Mouse (Mus musculus) urinary bladder, postnatal 25 days (tissue): ENCODE results near the gene Actn4.

Experiments
- DNase-seq: peaks from one replicate; pipeline ENCODE4 v3.0.0; 2022; ENCODE audit warnings: low spot score

The Actn4 gene

DNA sequence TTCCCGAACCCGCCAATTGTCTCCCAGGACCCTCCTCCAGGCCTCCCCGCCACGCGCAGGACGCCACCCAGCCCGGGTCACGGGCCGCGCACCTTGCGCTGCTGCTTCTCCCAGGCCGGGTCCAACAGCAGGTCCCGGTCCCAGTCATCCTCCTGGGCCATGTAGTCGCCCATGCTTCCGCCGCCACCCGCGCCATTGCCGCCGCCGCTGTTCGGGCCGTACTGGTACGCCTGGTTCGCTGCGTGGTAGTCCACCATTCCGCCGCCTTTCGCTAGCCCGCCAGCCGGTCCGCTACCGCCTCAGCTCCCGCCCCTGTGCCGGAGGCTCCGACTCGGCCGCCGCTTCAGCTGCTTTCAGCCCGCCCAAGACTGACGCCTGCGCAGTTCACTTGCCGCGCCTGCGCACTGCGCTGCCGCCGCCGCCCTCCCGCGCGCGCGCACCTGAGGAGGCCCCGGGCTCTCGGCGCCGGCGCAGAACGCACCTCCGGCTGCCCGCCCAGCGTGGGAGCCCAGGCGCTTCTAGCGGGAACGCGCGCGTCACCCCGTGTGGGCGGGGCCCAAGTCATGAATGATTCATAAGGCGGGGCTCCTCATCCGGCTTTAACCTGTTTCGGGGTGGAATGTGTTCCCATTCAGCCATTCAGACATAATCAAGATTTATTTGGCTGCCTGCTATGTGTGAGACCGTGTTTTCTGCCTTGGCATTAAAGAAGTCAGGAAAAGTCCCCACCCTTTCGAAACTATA is at the start of gene Actn4:
TSS of gene Actn4 (minus strand) at position 414 of the 744 bp plus-strand sequence.
- peak; percentile 99 for DNase-seq

DNA sequence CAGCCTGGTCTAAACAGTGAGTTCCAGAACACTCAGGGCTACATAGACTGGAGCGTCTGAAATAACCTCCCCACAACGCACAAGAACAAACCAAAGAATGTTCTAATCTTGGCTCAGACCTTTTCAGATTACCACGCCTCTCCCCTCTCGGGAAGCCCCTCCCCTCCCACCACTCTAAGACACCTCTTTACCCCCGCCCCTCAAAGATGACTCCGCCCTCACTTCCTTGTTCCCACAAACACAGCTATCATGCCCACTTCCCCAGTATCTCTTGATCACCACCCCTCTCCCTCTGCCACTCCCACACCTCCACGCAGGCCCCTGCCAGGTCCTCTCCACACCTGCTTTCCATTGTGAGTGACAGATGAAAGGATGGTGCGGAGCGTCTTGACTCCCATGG is 46.6 kb upstream of the Actn4 start:
- DNase-seq: no peak

DNA sequence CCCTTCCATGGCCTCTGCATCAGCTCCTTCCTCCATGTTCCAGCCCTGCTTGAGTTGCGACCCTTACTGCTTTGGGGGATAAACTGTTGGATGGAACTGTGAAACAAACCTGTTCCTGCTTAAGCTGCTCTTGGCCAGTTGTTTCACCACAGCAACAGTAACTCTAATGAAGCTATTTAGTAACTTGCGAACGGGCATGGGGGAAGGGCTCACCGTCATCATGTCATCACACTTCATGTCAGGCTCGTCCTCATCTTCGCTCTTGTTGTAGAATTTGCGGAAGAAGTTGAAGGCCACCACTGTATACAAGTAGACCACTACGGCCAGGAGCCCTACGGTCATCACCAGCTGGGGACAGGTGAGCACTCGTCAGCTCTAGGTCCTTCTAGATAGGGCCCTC is 46.0 kb upstream of the Actn4 start:
- no peak for DNase-seq

DNA sequence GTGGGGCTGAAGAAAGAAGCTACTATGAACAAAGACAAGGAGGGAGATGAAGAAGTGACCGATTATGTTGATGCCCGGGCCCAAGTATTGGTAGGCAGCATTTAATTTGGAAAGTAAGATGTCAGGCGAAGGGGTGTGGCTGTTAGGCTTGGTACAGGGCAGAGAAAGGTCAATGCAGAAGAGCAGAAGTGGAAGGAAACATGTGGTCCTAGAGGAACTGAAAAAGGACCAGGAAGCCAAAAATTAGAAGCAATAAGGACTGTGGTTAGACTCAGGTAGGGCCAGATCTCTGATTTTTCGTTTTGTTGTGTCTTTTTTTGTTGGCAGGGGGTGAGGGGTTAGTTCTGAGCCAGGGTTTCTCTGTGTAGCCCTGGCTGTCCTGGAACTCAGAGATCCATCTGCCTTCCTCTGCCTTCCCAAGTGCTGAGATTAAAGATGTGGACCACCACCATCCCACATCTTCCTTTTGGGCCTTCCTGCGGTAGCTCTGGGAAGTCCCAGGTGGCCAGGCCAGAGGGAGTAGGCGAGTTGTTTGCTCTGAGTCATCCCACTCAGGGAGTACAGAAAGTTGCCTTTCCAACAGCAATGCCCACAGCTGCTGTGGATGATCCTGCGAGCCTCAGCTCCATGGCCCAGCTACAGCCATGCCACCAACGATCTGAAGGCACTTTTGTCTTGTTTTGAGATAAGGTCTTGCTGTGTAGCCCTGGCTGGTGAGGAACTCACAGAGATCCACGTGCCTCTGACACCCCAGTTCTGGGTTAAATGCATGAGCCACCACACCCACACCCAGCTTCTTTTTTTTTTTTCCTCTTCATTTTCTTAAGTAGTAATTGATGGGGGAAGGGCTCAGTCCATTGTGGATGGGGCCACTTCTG is 45.3 kb upstream of the Actn4 start:
- no peak for DNase-seq

DNA sequence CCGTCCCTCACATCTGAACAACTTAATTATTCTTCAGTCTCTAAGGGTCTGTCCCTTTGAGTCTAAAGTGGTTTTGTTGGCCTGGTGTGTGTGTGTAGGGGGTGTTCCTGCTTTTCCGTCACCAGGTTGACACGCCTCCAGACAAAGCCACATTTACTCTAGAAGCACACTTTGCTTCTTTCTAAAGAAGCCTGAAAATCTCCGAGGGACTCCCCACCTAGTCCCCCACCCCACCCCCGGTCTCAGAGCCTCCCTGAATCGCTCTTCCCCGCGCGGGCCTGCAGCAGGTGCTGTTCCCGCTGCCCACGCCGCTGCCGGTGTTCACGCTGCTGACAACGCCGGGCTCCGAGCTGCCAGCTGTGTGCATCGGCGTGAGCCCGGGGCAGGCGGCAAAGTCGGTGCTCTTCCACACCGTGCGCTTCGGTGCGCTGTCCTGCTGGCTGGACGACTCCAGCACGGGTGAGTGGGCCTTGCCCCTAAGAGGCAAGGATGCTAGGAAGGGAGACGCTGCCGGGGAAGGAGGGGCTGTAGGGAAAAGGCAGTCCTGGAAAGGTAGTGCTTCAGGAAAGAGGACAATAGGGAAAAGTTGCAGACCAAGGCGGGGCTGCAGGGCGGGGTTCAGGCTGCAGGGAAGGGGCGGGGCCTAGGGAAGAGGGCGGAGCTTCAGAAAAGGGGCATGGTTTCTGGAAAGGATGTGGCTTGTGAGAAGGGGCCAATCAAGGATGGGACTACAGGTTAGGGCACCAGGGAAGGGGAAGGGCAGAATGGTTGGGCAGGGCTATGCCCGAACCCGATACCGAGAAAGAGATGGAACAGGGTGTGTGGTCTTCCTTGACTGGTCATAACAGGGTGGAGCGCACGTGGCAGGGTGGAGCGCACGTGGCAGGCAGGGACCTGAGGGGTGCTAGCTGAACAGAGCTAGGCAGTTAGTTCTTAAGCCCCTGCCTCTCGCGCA is 38.8 kb upstream of the Actn4 start:
- peak; percentile 59 for DNase-seq

DNA sequence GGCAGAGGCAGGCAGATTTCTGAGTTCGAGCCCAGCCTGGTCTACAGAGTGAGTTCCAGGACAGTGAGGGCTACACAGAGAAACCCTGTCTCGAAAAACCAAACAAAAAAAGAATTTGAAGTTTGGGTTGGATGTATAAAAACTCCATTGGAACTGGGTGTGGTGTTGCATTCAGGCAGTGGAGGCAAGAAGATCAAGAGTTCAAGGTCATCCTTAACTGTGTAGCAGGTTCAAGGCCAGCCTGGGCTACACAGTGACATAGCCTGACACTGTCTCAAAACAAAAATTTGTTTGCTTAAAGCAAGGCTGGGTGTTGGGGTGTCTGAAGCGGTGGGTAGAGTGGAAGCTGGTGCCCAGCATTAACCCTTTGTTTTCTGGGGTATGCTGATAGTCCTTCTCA is 31.3 kb upstream of the Actn4 start:
- DNase-seq: no peak

DNA sequence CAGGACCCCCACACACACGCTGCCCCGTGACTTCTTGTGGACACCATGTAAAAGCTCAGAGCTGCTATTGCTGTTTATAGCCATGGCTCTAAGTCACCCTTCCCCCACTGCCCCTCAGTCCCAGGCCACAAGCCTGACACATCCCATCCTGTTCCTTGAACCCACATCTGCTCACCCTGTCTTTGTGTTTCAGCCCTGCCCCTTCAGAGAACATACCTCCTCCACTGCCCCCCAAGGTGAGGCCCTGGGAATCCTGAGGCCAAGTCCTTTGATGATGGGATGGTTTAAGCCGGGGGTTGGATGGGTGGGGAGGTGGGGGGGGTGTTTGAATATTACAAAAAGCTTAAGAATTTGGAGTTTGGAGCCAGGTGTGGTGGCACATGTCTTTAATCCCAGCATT is 30.9 kb upstream of the Actn4 start:
- DNase-seq: no peak

DNA sequence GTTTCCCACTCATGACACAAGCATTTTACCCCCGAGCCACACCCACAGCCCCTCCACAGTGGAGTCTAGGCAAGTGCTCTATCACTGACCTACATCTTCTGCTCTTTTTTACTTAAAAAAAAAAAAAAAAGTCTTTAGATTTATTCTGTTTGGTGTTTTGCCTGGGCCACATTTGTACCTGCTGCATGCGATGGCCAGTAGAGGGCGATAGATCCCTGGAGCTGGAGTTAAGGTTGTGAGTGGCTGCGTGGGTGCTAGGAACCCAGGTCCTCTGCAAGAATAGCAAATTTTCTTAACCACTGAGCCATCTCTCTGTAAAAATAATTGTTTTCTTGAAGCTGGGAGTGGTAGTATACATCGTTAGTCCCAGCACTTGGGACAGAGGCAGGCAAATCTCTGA is 29.5 kb upstream of the Actn4 start:
- no peak for DNase-seq

DNA sequence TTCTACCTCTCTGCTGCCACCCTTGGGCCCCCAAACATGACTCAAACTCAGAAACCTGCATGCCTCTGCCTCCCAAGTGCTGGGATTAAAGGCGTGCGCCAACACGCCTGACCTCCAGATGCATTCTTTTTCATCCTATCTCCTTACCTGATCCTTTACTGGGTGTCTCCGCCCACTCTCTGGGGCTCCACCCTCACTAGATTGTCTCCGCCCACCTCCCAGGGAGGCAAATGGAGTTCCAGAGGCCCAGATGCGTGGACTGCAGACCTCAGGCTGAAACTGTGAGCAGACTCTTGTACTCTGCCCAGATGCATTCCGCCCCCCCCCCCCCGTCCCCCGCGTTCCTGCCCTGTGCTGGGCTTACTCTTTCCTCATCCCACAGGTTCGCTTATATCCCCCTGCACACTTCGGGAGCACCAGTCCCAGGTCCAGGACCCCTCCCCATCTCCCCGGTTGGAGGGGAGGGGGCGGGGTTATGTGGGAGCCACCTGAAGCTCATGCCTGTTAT is 28.7 kb upstream of the Actn4 start:
- DNase-seq: no peak

DNA sequence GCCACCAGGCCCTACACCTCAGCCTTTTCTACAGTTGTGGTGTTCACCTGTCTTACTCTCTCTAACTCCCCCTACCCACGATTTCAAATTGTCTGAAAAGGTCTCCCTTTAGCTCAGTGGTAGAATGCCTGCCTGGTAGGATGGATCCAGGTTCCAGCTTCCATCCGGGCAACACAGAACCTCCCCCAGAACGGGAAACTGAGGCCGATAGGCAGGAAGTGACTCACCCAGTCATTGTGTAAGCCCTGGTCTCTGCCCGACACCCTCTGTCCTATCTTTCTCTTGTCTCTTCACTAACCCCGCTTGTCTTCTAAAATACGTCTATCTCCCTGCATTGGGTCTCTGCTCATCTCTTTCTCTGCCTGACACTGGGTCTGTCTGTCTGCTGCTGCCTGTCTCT is 23.1 kb upstream of the Actn4 start:
- no peak for DNase-seq

DNA sequence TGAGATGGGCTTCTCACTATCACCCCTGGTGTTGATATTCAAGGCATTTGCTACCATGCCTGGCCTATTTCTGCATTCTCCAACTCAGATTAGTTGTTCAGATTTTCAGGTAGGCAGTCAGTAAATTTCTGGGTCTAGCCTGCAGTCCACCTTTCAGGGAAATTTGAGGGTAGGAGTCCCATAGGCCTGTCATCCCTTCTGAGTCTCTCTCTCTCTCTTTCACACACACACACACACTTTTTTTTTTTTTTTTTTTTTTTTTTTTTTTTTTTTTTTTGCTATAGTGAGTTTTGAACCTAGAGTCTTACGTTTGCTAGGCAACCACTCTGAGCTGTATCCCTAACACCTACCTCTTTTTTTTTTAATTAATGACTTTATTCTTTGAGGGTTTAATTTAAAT is 22.3 kb upstream of the Actn4 start:
- DNase-seq: no peak

DNA sequence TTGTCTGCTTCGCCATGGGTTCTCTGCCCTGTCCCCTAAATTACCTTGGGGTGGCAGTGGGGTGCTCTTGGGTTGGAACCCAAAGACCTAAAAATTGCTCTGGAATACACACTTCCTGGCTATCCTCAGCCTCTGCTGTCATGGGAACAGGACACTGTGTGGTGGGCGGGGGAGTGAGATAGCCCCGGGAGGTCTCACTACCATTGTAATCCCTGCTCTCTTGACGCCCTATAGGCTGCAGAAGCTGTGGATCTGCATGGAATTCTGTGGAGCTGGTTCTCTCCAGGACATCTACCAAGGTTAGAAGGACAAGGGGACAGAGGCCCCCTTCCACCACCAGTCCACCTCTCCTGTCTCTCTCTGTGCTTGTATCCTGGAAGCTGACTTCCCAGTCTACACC is 21.7 kb upstream of the Actn4 start:
- DNase-seq: no peak

DNA sequence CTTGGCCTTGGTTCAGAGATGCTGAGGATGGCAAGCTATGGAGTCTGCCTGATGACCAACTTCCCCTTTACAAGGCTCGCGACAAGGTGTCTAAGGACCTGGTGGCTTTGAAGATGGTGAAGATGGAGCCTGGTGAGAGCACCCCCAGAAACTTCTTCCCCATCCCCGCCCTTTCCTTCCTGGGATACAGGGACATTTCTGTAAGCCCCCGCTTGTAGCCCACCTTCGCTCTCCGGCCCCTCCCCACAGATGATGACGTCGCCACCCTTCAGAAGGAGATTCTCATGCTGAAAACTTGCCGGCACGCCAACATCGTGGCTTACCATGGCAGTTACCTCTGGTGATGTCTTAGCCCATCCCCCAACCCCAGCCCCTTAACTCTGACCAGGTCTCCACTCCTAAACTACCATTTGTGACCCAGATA is 21.0 kb upstream of the Actn4 start:
- DNase-seq: no peak

DNA sequence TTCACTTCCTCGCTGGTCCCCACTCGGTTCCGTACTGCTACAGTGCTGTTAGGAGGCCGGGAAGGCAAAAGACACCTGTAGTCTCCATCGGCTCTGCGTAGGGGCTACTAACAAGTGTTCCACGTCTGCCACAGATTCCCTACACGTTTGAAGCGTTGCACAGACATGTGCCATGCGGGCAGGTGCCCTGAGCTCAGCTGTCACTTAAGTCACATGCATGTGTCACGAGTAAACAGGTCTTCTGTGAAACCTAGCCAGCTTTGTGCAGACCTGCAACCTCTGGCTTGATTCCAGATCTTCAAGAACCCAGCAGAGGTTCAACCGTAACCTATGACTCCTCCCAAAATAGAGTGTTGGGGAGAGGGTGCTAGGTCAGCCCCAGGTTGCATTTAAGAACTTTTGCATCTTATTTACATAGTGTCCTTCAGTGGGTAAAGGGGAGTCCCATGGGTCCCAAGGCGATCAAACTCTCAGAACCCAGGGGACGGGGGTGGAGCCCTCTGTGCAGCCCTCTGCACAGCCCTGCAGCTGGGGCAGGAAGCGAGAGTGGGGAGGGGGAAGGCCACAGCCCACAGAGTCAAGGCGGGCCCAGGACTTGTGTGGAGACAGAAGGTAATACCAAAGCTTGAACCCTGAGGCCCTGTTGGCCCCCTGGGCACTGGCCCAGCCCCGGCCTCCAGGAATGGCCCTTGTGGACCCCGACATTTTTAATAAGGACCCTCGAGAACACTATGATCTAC is 20.3 kb upstream of the Actn4 start:
- no peak for DNase-seq

DNA sequence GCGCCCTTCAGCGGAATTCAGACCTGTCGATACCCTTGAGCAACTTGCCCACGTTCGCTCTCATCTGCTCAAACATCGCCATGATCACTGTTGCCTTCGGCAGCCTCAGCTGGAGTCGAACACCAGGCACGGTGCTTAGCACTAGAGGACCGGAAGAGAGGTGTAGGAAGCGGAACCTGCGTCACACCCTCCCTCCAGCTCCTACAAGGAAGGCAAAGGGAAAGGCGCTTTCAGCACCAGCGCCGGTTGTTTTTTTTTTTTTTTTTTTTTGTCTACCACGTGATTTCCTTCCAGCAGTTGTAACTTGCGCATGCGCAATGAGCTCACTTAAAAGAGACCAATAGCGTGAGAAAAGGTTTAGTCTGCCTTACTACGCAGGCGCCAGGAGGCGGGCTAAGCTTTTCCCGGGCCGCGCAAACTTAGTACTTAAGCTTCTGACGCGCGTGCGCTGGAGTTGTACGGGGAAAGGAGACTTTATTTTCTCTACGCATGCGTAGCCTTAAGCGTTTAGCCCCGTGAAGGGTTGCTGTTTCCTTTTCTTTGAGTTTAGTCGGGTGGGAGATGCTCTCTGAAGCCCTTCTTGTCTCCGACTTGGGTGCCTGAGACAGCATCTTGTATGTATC is 19.6 kb upstream of the Actn4 start, which contains the start of the genes Eif3k and Map4k1:
TSS of gene Eif3k (minus strand) at position 214 of the 623 bp plus-strand sequence.
TSS of gene Map4k1 (plus strand) at position 400 of the 623 bp plus-strand sequence.
- DNase-seq: peak; percentile 90

DNA sequence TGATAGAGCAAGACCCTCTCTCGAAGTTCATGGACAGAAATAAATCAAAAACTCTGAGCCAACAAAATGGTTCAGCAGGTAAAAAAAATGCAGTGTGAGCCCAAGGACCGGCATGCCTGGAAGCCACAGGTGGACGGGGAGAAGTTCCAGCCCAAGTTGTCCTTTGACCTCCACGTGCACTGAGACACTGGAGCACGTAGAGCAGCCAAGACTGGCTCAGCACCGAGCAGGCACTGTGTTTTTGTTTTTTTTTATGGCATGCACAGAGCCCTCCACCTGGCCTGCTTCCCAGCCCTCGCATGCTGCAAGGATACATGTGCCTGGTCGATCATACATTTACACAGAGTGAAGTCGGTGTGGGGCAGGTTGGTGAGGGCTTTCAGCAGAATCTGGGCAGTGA is 15.4 kb upstream of the Actn4 start:
- no peak for DNase-seq

DNA sequence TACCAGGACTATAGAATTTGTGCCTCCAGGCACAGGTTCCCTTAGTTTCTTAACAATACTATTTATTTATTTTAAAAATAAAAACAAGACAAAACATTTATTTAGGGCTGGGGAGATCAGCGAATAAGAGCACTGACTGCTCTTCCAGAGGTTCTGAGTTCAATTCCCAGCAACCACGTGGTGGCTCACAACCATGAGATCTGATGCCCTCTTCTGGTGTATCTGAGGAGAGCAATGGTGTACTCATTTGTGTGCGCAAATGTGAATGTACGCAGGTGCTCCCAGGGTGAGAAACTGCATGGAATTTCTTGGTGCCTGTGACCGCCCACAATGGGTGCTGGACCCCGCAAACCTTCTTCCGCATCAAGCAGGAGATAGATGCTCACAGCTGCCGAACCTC is 10.9 kb upstream of the Actn4 start:
- DNase-seq: no peak

DNA sequence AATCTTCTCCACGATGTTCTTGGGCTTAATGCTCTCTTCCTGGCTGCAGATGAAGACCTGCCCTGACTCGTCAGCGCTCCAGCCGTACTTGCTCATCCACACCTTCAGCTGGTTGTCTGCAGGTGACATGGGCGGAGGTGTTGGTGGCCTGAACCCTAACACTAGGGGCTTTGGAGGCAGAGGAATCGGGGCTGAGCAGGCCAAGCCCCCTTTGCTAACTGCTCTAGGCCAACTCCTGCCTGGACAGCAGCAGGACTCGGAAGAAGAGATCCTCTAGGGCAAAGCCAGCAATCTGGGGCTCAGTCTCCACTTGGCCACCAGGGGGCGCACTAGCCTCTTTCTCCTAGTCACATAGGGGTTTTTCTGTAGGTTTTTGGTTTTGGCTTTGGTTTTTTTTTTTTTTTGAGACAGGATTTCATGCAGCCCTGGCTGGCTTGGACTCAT is 10.4 kb upstream of the Actn4 start:
- peak; percentile 84 for DNase-seq

DNA sequence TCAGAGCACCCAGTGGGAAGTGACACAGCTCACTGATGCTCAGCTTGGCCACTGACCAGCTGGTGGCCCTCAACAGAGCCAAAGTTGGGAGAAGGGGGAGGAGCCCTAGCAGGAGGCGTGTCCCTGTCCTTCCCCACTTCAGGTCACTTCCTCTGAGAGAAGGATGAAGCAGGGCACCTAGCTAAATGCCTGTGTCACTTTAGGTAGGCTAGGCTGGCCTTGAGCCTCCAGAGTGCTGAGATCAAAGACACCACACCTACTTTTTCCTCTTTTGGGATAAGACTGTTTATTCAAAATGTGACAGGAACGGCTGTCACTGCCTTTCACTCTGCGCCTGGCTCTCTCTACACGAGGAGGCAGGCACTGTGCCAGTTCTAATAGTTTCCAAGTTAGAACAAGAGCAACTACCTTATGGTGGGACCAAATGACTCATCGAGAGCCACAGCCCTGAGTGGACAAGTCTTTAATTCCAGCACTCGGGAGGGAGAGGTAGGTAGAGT is 9.7 kb upstream of the Actn4 start:
- peak; percentile 52 for DNase-seq

DNA sequence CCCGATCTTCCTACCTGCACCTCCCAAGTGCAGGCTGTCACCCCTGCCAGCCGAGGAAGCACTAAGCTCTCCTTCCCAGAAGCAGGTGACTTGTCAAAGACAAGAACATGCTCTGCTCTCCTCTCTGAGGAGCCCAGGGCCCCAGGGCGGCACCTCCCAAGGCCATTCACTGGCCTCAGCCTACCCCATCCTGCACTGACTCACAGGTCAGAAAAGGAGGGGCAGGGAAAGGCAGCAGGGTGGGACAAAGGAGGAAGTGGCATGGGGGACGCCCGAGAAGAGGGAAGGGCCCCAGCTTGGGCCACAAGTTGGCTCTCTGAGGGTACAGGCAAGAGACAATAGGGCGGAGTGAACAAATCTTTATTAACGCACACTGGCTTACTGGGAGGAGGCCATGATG is 8.9 kb upstream of the Actn4 start:
- no peak for DNase-seq
